Mouse (Mus musculus): ENCODE measurements around the gene Prpf31.

Gene Prpf31

GRCm38 (mm10) chr7:3630478-3630815, 662 bp downstream of the Prpf31 start:
- DNase-seq = no peak

- DNase-seq = no peak
These were observed 13.6 kb downstream of the Prpf31 start for GRCm38 (mm10) chr7:3643412-3643811.

GRCm38 (mm10) chr7:3643843-3644242, 14.1 kb downstream of the Prpf31 start:
- no peak for DNase-seq

- DNase-seq = peak; percentile 93 to 94
These were observed 14.5 kb downstream of the Prpf31 start for GRCm38 (mm10) chr7:3644348-3644671.

- peak; percentile 95 to 99 for DNase-seq
These were observed 15.1 kb downstream of the Prpf31 start, which contains the start of gene Cnot3 for GRCm38 (mm10) chr7:3644672-3645487. Cnot3 (plus strand) TSS chr7:3645268.

GRCm38 (mm10) chr7:3645488-3646025, 15.8 kb downstream of the Prpf31 start:
- no peak for DNase-seq

GRCm38 (mm10) chr7:3646188-3646587, 16.4 kb downstream of the Prpf31 start:
- no peak for DNase-seq

- no peak for DNase-seq
These were observed 16.9 kb downstream of the Prpf31 start for GRCm38 (mm10) chr7:3646641-3647040.

- DNase-seq = no peak
These were observed 27.2 kb downstream of the Prpf31 start for GRCm38 (mm10) chr7:3656966-3657365.

GRCm38 (mm10) chr7:3658578-3658977, 28.8 kb downstream of the Prpf31 start:
- DNase-seq = no peak

- DNase-seq = no peak
These were observed 34.9 kb downstream of the Prpf31 start for GRCm38 (mm10) chr7:3664524-3665214.

GRCm38 (mm10) chr7:3665215-3666114, 35.7 kb downstream of the Prpf31 start, which contains the start of gene Leng1:
Leng1 (minus strand) TSS chr7:3665840.
- peak; percentile 88 to 92 for DNase-seq

GRCm38 (mm10) chr7:3666921-3667391, 37.2 kb downstream of the Prpf31 start:
- DNase-seq = no peak

- DNase-seq = peak; percentile 79 to 82
These were observed 44.9 kb downstream of the Prpf31 start for GRCm38 (mm10) chr7:3674507-3675227.

- no peak for DNase-seq
These were observed 45.4 kb downstream of the Prpf31 start for GRCm38 (mm10) chr7:3675228-3675548.

- no peak for DNase-seq
These were observed 46.6 kb downstream of the Prpf31 start for GRCm38 (mm10) chr7:3676371-3676770.

- peak in 1 of 2 experiments; percentile 8 for DNase-seq
These were observed 47.6 kb downstream of the Prpf31 start, which contains the start of gene Tmc4 for GRCm38 (mm10) chr7:3677342-3677741. Tmc4 (minus strand) TSS chr7:3677553.

- DNase-seq = no peak
These were observed 54.2 kb downstream of the Prpf31 start for GRCm38 (mm10) chr7:3683908-3684550.

- no peak for DNase-seq
These were observed 54.9 kb downstream of the Prpf31 start for GRCm38 (mm10) chr7:3684698-3685097.

- no peak for DNase-seq
These were observed 55.8 kb downstream of the Prpf31 start for GRCm38 (mm10) chr7:3685400-3686187.

- no peak for DNase-seq
These were observed 62.1 kb downstream of the Prpf31 start for GRCm38 (mm10) chr7:3691919-3692318.
